Mouse (Mus musculus): ENCODE measurements at regions not wholly inside any gene's neighbourhood (a gene's known extent, or its start where the extent isn't known, plus 50 kb on each side); places are given as distances from the start of the nearest gene placed in this dataset.

GRCm38 (mm10) chr11:41090391-41090900, 335.3 kb upstream of the Ccng1 start:
- DNase-seq = peak; percentile 7 to 8

- no peak for DNase-seq
Observed at GRCm38 (mm10) chr11:41063570-41063969, 308.5 kb upstream of the Ccng1 start.

GRCm38 (mm10) chr11:41057796-41058195, 302.7 kb upstream of the Ccng1 start:
- DNase-seq = no peak

GRCm38 (mm10) chr11:41030018-41030417, 274.9 kb upstream of the Ccng1 start:
- no peak for DNase-seq

GRCm38 (mm10) chr11:41010096-41010495, 255.0 kb upstream of the Ccng1 start:
- DNase-seq = peak; percentile 30 to 50

- DNase-seq = no peak
Observed at GRCm38 (mm10) chr11:40972806-40973205, 217.7 kb upstream of the Ccng1 start.

GRCm38 (mm10) chr11:40927168-40927567, 172.1 kb upstream of the Ccng1 start:
- peak; percentile 86 to 88 for DNase-seq

- no peak for DNase-seq
Observed at GRCm38 (mm10) chr11:40891485-40891884, 136.4 kb upstream of the Ccng1 start.

- no peak for DNase-seq
Observed at GRCm38 (mm10) chr11:40884509-40884908, 129.4 kb upstream of the Ccng1 start.

- no peak for DNase-seq
Observed at GRCm38 (mm10) chr11:40879589-40879988, 124.5 kb upstream of the Ccng1 start.

- DNase-seq = no peak
Observed at GRCm38 (mm10) chr11:40873002-40873401, 117.9 kb upstream of the Ccng1 start.

- DNase-seq = peak; percentile 83 to 88
Observed at GRCm38 (mm10) chr11:40865694-40866093, 110.6 kb upstream of the Ccng1 start.

GRCm38 (mm10) chr11:40851361-40851760, 96.2 kb upstream of the Ccng1 start:
- DNase-seq = peak; percentile 10

- peak; percentile 13 to 30 for DNase-seq
Observed at GRCm38 (mm10) chr11:40850652-40851092, 95.6 kb upstream of the Ccng1 start.

GRCm38 (mm10) chr11:40846586-40846985, 91.5 kb upstream of the Ccng1 start:
- no peak for DNase-seq

- DNase-seq = no peak
Observed at GRCm38 (mm10) chr11:40835393-40835792, 80.3 kb upstream of the Ccng1 start.
